Mouse (Mus musculus): ENCODE data around the gene Dhps. TPM values are rescaled to one million over a fixed set of nuclear protein-coding genes. Genes with fewer than 3 reads are reported as not detected.

Dhps gene
- polyA plus RNA-seq, 1 experiment from 2014 or later = 40.2 TPM

GRCm38 (mm10) chr8:85095051-85095450 is 23.5 kb downstream of the Dhps start:
- no peak for DNase-seq (ENCODE audit: low spot score)

GRCm38 (mm10) chr8:85095566-85095965 is 24.0 kb downstream of the Dhps start:
- Histone ChIP-seq H3K4me1 (replicated peaks; ENCODE audit: control insufficient read depth, insufficient read depth) (no peaks in the 10 kb centered on the region), H3K27me3 (ENCODE audit: control insufficient read depth, insufficient read depth, low read length) (no peaks in the 10 kb centered on the region), H3K9ac (ENCODE audit: low read length) (no peak overlapping the region), H3K36me3 (ENCODE audit: control insufficient read depth, insufficient read depth, low read length) (peaks cover 8% of the 10 kb centered on the region), H3K27ac (replicated peaks) (no peak overlapping the region), H3K9me3 (ENCODE audit: control insufficient read depth, low read length) (no peaks in the 10 kb centered on the region), H3K4me2 (replicated peaks; ENCODE audit: low read depth) (no peak overlapping the region), H3K4me3 (ENCODE audit: low read depth, low read length) (no peak overlapping the region)
- DNase-seq (ENCODE audit: low spot score) = no peak
- no peak for ATAC-seq (ENCODE audit: low FRiP score, low TSS enrichment)
- WGBS = 88% methylated on average over 7 of the region's 7 CpGs
- TF ChIP-seq EP300 (optimal IDR thresholded peaks at IDR 0.05) (no peak), CTCF (IDR thresholded peaks at IDR 0.05; ENCODE audit: low read depth) (no peak)

More at GRCm38 (mm10) chr8:85095051-85095450, 23.5 kb downstream of the Dhps start:
- ATAC-seq (ENCODE audit: low FRiP score, low TSS enrichment) = no peak
- H3K9me3 ChIP-seq (ENCODE audit: control insufficient read depth, low read length) = no peaks in the 10 kb centered on the region
- no peak overlapping the region for H3K27ac ChIP-seq (replicated peaks)
- no peaks in the 10 kb centered on the region for H3K4me1 ChIP-seq (replicated peaks; ENCODE audit: control insufficient read depth, insufficient read depth)
- no peak overlapping the region for H3K4me3 ChIP-seq (ENCODE audit: low read depth, low read length)
- no peak overlapping the region for H3K4me2 ChIP-seq (replicated peaks; ENCODE audit: low read depth)
- 92% methylated on average over 13 of the region's 13 CpGs for WGBS
- no peaks in the 10 kb centered on the region for H3K27me3 ChIP-seq (ENCODE audit: control insufficient read depth, insufficient read depth, low read length)
- peaks cover 8% of the 10 kb centered on the region for H3K36me3 ChIP-seq (ENCODE audit: control insufficient read depth, insufficient read depth, low read length)
- H3K9ac ChIP-seq (ENCODE audit: low read length) = no peak overlapping the region
- TF ChIP-seq CTCF (IDR thresholded peaks at IDR 0.05; ENCODE audit: low read depth) (no peak), EP300 (optimal IDR thresholded peaks at IDR 0.05) (no peak)

GRCm38 (mm10) chr8:85096196-85096595 is 24.6 kb downstream of the Dhps start:
- Histone ChIP-seq H3K36me3 (ENCODE audit: control insufficient read depth, insufficient read depth, low read length) (peaks cover 8% of the 10 kb centered on the region), H3K9me3 (ENCODE audit: control insufficient read depth, low read length) (no peaks in the 10 kb centered on the region), H3K4me2 (replicated peaks; ENCODE audit: low read depth) (no peak overlapping the region), H3K27me3 (ENCODE audit: control insufficient read depth, insufficient read depth, low read length) (no peaks in the 10 kb centered on the region), H3K9ac (ENCODE audit: low read length) (no peak overlapping the region), H3K4me3 (ENCODE audit: low read depth, low read length) (no peak overlapping the region), H3K4me1 (replicated peaks; ENCODE audit: control insufficient read depth, insufficient read depth) (no peaks in the 10 kb centered on the region), H3K27ac (replicated peaks) (no peak overlapping the region)
- DNase-seq (ENCODE audit: low spot score) (no peak), ATAC-seq (ENCODE audit: low FRiP score, low TSS enrichment) (no peak)
- 91% methylated on average over 16 of the region's 16 CpGs for WGBS
- TF ChIP-seq CTCF (IDR thresholded peaks at IDR 0.05; ENCODE audit: low read depth) = no peak
- no peak for TF ChIP-seq EP300 (optimal IDR thresholded peaks at IDR 0.05)

GRCm38 (mm10) chr8:85096850-85097249 is 25.3 kb downstream of the Dhps start:
- TF ChIP-seq CTCF (IDR thresholded peaks at IDR 0.05; ENCODE audit: low read depth) (no peak), EP300 (optimal IDR thresholded peaks at IDR 0.05) (no peak)
- no peak overlapping the region for H3K9ac ChIP-seq (ENCODE audit: low read length)
- no peaks in the 10 kb centered on the region for H3K4me1 ChIP-seq (replicated peaks; ENCODE audit: control insufficient read depth, insufficient read depth)
- no peak for DNase-seq (ENCODE audit: low spot score)
- H3K36me3 ChIP-seq (ENCODE audit: control insufficient read depth, insufficient read depth, low read length) = peaks cover 6% of the 10 kb centered on the region
- no peaks in the 10 kb centered on the region for H3K27me3 ChIP-seq (ENCODE audit: control insufficient read depth, insufficient read depth, low read length)
- H3K4me3 ChIP-seq (ENCODE audit: low read depth, low read length) = no peak overlapping the region
- no peak overlapping the region for H3K4me2 ChIP-seq (replicated peaks; ENCODE audit: low read depth)
- WGBS = 81% methylated on average over 4 of the region's 4 CpGs
- no peaks in the 10 kb centered on the region for H3K9me3 ChIP-seq (ENCODE audit: control insufficient read depth, low read length)
- H3K27ac ChIP-seq (replicated peaks) = no peak overlapping the region
- no peak for ATAC-seq (ENCODE audit: low FRiP score, low TSS enrichment)

- Histone ChIP-seq H3K27me3 (ENCODE audit: control insufficient read depth, insufficient read depth, low read length) (no peaks in the 10 kb centered on the region), H3K4me3 (ENCODE audit: low read depth, low read length) (no peak overlapping the region), H3K4me2 (replicated peaks; ENCODE audit: low read depth) (no peak overlapping the region), H3K36me3 (ENCODE audit: control insufficient read depth, insufficient read depth, low read length) (peaks cover 4% of the 10 kb centered on the region; the same call in 1 of the 2 replicates), H3K9me3 (ENCODE audit: control insufficient read depth, low read length) (no peaks in the 10 kb centered on the region), H3K9ac (ENCODE audit: low read length) (no peak overlapping the region), H3K4me1 (replicated peaks; ENCODE audit: control insufficient read depth, insufficient read depth) (no peaks in the 10 kb centered on the region), H3K27ac (replicated peaks) (no peak overlapping the region)
- TF ChIP-seq CTCF (IDR thresholded peaks at IDR 0.05; ENCODE audit: low read depth) (no peak), EP300 (optimal IDR thresholded peaks at IDR 0.05) (no peak)
- 87% methylated on average over 4 of the region's 4 CpGs for WGBS
- ATAC-seq (ENCODE audit: low FRiP score, low TSS enrichment) (no peak), DNase-seq (ENCODE audit: low spot score) (no peak)
These were observed 28.6 kb downstream of the Dhps start for GRCm38 (mm10) chr8:85100076-85100665.

GRCm38 (mm10) chr8:85113241-85113640 is 41.7 kb downstream of the Dhps start:
- Histone ChIP-seq H3K9me3 (ENCODE audit: control insufficient read depth, low read length) (0 out of 2 replicates have a peak, but pooled peaks cover 3% of the 10 kb centered on the region), H3K27ac (replicated peaks) (no peak overlapping the region), H3K9ac (ENCODE audit: low read length) (no peak overlapping the region), H3K27me3 (ENCODE audit: control insufficient read depth, insufficient read depth, low read length) (no peaks in the 10 kb centered on the region), H3K4me3 (ENCODE audit: low read depth, low read length) (no peak overlapping the region), H3K36me3 (ENCODE audit: control insufficient read depth, insufficient read depth, low read length) (peaks cover 15% of the 10 kb centered on the region), H3K4me1 (replicated peaks; ENCODE audit: control insufficient read depth, insufficient read depth) (no peaks in the 10 kb centered on the region), H3K4me2 (replicated peaks; ENCODE audit: low read depth) (no peak overlapping the region)
- DNase-seq (ENCODE audit: low spot score) (no peak), ATAC-seq (ENCODE audit: low FRiP score, low TSS enrichment) (no peak)
- 94% methylated on average over 10 of the region's 10 CpGs for WGBS
- TF ChIP-seq CTCF (IDR thresholded peaks at IDR 0.05; ENCODE audit: low read depth) (no peak), EP300 (optimal IDR thresholded peaks at IDR 0.05) (no peak)

All from stomach, postnatal 0 days (tissue).